Mouse (Mus musculus) embryonic facial prominence, embryonic 14.5 days (tissue): ENCODE data around the gene Sh3bp5. TPM values are rescaled to one million over a fixed set of nuclear protein-coding genes. Genes with fewer than 3 reads are reported as not detected.
A peak's percentile ranks its signal among the peaks of the same experiment; 100 is the strongest.

ENCODE experiments used
- ATAC-seq: fragments of 200-750 bp; cut with Nextera tagmentation; 2 replicates; pipeline ENCODE4 v1.8.0; 2017; ENCODE audit warnings: low read depth, moderate number of reproducible peaks, moderate TSS enrichment
- DNase-seq: peaks from one replicate; pipeline ENCODE4 v3.0.0-alpha.2; 2015; ENCODE audit warnings: low spot score
- H3K27ac ChIP-seq: fragments of 300-500 bp; sonication (generic); replicated peaks from 2 replicates; pipeline ENCODE4 v1.5.1; 2014; ENCODE audit warnings: low read depth, mild to moderate bottlenecking, low read length, moderate library complexity
- H3K27me3 ChIP-seq: fragments of 300-500 bp; sonication (generic); replicated peaks from 2 replicates; pipeline ENCODE4 v1.6.1; 2014; ENCODE audit warnings: low read length; ENCODE audit not compliant: control insufficient read depth, insufficient read depth
- H3K36me3 ChIP-seq: fragments of 300-500 bp; sonication (generic); 2 replicates; pipeline ENCODE4 v1.6.1; 2014; ENCODE audit warnings: low read length, mixed read lengths; ENCODE audit not compliant: control insufficient read depth, insufficient read depth
- H3K4me1 ChIP-seq: fragments of 300-500 bp; sonication (generic); 2 replicates; pipeline ENCODE4 v1.6.1; 2014; ENCODE audit warnings: antibody characterized with exemption, low read length; ENCODE audit not compliant: control insufficient read depth, insufficient read depth
- H3K4me2 ChIP-seq: fragments of 300-500 bp; sonication (generic); 2 replicates; pipeline ENCODE4 v1.6.1; 2014; ENCODE audit warnings: low read depth, mild to moderate bottlenecking, low read length, moderate library complexity, mixed read lengths
- H3K4me3 ChIP-seq: fragments of 300-500 bp; sonication (generic); 2 replicates; pipeline ENCODE4 v1.5.1; 2014; ENCODE audit warnings: low read depth, mild to moderate bottlenecking, low read length
- H3K9ac ChIP-seq: fragments of 300-500 bp; sonication (generic); 2 replicates; pipeline ENCODE4 v1.6.1; 2014; ENCODE audit warnings: low read depth, mild to moderate bottlenecking, low read length, moderate library complexity, mixed read lengths
- H3K9me3 ChIP-seq: fragments of 300-500 bp; sonication (generic); 2 replicates; pipeline ENCODE4 v1.6.1; 2016; ENCODE audit warnings: low read length; ENCODE audit not compliant: control insufficient read depth
- WGBS: fragments of 180-500 bp; shearing (Covaris S2); extraction: QIAGEN DNeasy Blood & Tissue Kit; methylation state at CpG from one replicate; pipeline ENCODE4 v1.1.7; 2014; 5-methylcytosine and 5-hydroxymethylcytosine counted together
- polyA plus RNA-seq: library from polyadenylated mRNA; unstranded; fragments of >200 nt; fragmentation: Nextera tagmentation; extraction: Ambion mirVana; gene quantifications from 2 replicates; pipeline ENCODE4 v1.2.1, GENCODE M21; 2014

Gene Sh3bp5
- polyA plus RNA-seq, 1 experiment from 2014 or later = 19.7 TPM

GRCm38 (mm10) chr14:31428211-31429003 is 7.5 kb downstream of the Sh3bp5 start:
- ATAC-seq (peak; percentile 53; the same call in 1 of the 2 replicates), DNase-seq (no peak)
- peaks cover 27% of the 10 kb centered on the region for H3K36me3 ChIP-seq
- peaks cover 15% of the 10 kb centered on the region for H3K4me1 ChIP-seq
- 0 out of 2 replicates have a peak overlapping the region, but pooled peaks have one; percentile 18 for H3K27ac ChIP-seq
- H3K27me3 ChIP-seq = no peaks in the 10 kb centered on the region
- 0 out of 2 replicates have a peak overlapping the region, but pooled peaks have one; percentile 6 for H3K9ac ChIP-seq
- peaks cover 7% of the 10 kb centered on the region; the same call in 1 of the 2 replicates for H3K9me3 ChIP-seq
- H3K4me2 ChIP-seq = no peak overlapping the region
- 61% methylated on average over 15 of the region's 15 CpGs for WGBS
- H3K4me3 ChIP-seq = no peak overlapping the region

GRCm38 (mm10) chr14:31422961-31423791 is 12.7 kb downstream of the Sh3bp5 start:
- WGBS = 73% methylated on average over 11 of the region's 11 CpGs
- DNase-seq (peak; percentile 85), ATAC-seq (peak; percentile 67; the same call in 1 of the 2 replicates)
- Histone ChIP-seq H3K4me1 (0 out of 2 replicates have a peak, but pooled peaks cover under 1% of the 10 kb centered on the region), H3K36me3 (peaks cover 26% of the 10 kb centered on the region), H3K4me2 (no peak overlapping the region), H3K4me3 (no peak overlapping the region), H3K9ac (no peak overlapping the region), H3K27me3 (no peaks in the 10 kb centered on the region), H3K9me3 (peaks cover 7% of the 10 kb centered on the region; the same call in 1 of the 2 replicates), H3K27ac (peak overlapping the region; percentile 50)

DNA sequence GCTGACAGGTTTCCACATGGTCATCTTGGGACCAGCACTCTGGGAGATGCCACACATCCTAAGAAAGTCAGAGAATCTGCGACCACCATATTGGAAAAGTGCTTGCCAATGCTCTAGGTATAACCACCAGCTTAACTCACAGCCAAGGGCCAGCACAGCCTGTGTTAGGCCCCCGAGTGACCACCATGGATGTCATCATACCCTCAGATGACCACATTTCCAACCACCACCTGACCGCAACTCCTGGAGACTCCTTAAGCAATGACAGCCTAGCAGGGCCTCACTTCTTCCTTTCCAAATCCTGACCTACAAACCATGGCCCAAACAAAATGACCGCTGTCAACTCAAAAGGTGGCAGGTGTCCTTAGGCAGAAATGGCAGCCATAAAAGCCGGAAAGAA is 13.5 kb downstream of the Sh3bp5 start:
- Histone ChIP-seq H3K36me3 (peaks cover 20% of the 10 kb centered on the region), H3K4me3 (no peak overlapping the region), H3K27ac (peak overlapping the region; percentile 50), H3K4me1 (no peaks in the 10 kb centered on the region), H3K9ac (no peak overlapping the region), H3K4me2 (no peak overlapping the region), H3K9me3 (peaks cover 7% of the 10 kb centered on the region; the same call in 1 of the 2 replicates), H3K27me3 (no peaks in the 10 kb centered on the region)
- DNase-seq = no peak
- ATAC-seq = no peak
- 89% methylated on average over 5 of the region's 5 CpGs for WGBS

- 85% methylated on average over 18 of the region's 18 CpGs for WGBS
- no peak overlapping the region for H3K4me2 ChIP-seq
- no peak overlapping the region for H3K27ac ChIP-seq
- H3K4me3 ChIP-seq = no peak overlapping the region
- peaks cover 13% of the 10 kb centered on the region for H3K36me3 ChIP-seq
- H3K9ac ChIP-seq = no peak overlapping the region
- ATAC-seq = no peak
- peaks cover 7% of the 10 kb centered on the region; the same call in 1 of the 2 replicates for H3K9me3 ChIP-seq
- H3K27me3 ChIP-seq = no peaks in the 10 kb centered on the region
- H3K4me1 ChIP-seq = no peaks in the 10 kb centered on the region
- DNase-seq = no peak
Measured at GRCm38 (mm10) chr14:31421509-31422295, 14.2 kb downstream of the Sh3bp5 start.

DNA sequence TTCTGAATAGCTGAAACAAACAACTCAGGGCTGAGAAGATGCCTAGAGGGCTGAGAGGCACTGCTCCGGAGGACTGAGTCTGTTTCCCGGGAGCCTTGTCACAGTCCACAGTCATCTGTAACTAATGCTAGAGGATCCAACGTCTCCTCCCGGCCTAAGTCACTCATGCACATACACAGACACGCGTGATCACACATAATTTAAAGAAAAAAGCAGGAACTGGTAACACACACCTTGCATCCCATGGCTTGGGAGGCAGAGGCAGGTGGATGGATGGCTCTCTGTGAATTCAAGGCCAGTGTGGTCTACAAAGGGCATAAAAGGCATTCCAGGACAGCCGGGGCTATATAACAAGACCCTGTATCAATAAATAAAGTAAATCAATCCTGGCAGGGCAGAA is 14.9 kb downstream of the Sh3bp5 start:
- Histone ChIP-seq H3K9ac (no peak overlapping the region), H3K27me3 (no peaks in the 10 kb centered on the region)

GRCm38 (mm10) chr14:31420562-31420961 is 15.3 kb downstream of the Sh3bp5 start:
- H3K27me3 ChIP-seq = no peaks in the 10 kb centered on the region
- no peaks in the 10 kb centered on the region for H3K4me1 ChIP-seq
- 88% methylated on average over 7 of the region's 7 CpGs for WGBS
- no peak overlapping the region for H3K4me2 ChIP-seq
- no peak for DNase-seq
- no peak overlapping the region for H3K4me3 ChIP-seq
- no peak overlapping the region for H3K9ac ChIP-seq
- H3K36me3 ChIP-seq = peaks cover 2% of the 10 kb centered on the region; the same call in 1 of the 2 replicates
- 0 out of 2 replicates have a peak, but pooled peaks cover 1% of the 10 kb centered on the region for H3K9me3 ChIP-seq
- ATAC-seq = no peak
- H3K27ac ChIP-seq = no peak overlapping the region

More for the DNA sequence above, 14.9 kb downstream of the Sh3bp5 start:
- ATAC-seq (no peak), DNase-seq (no peak)
- Histone ChIP-seq H3K4me3 (no peak overlapping the region), H3K27ac (no peak overlapping the region), H3K9me3 (peaks cover 5% of the 10 kb centered on the region; the same call in 1 of the 2 replicates), H3K36me3 (peaks cover 6% of the 10 kb centered on the region; the same call in 1 of the 2 replicates), H3K4me1 (no peaks in the 10 kb centered on the region), H3K4me2 (no peak overlapping the region)
- WGBS = 74% methylated on average over 7 of the region's 7 CpGs

DNA sequence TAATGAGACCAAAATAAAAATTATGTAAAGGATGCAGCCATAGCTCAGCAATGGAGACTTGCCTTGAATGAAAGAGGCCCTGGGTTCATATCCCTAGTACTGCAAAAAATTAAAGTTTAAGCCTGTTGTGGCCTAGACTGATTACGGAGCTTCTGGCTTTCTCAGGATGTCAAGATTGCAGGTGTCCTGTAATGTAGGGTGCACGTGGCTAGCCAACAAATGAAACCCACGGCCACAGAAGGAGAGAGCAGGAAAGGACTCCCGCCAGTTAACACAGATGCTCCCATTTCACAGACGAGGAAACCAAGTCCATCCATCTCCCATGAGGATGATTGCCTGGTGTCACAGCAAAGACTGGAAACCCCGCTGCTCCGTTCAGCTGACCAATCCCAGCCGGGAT is 15.7 kb downstream of the Sh3bp5 start:
- Histone ChIP-seq H3K27me3 (no peaks in the 10 kb centered on the region), H3K4me1 (peaks cover 2% of the 10 kb centered on the region; the same call in 1 of the 2 replicates), H3K4me2 (no peak overlapping the region), H3K36me3 (no peaks in the 10 kb centered on the region), H3K9me3 (no peaks in the 10 kb centered on the region), H3K4me3 (no peak overlapping the region), H3K9ac (no peak overlapping the region), H3K27ac (no peak overlapping the region)
- ATAC-seq (no peak), DNase-seq (no peak)
- 84% methylated on average over 8 of the region's 8 CpGs for WGBS

DNA sequence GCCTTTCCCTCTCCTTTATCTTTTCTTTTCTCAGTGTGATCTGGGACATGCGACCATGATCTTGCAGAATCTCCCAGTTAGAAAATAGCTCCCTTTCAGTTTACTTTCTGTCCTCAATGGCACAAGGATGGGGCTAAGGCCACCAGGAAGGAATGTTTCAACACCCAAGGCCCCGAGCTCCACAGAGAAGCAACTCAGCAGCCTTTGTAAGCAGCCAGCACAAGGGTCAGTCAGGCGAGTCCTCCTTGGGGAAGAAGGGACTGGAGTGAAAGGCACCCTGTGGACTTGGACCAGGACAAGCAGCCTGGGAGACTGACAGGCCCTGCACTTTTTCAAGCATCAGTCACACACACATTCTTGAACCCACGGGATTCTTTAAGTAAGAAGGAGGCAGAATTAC is 16.6 kb downstream of the Sh3bp5 start:
- ATAC-seq = no peak
- WGBS = 44% methylated on average over 4 of the region's 4 CpGs
- H3K4me1 ChIP-seq = peaks cover 6% of the 10 kb centered on the region; the same call in 1 of the 2 replicates

More for the DNA sequence above, 16.6 kb downstream of the Sh3bp5 start:
- no peak overlapping the region for H3K4me2 ChIP-seq
- H3K4me3 ChIP-seq = no peak overlapping the region
- no peaks in the 10 kb centered on the region for H3K36me3 ChIP-seq
- no peaks in the 10 kb centered on the region for H3K9me3 ChIP-seq
- H3K9ac ChIP-seq = no peak overlapping the region
- DNase-seq = no peak
- no peak overlapping the region for H3K27ac ChIP-seq
- no peaks in the 10 kb centered on the region for H3K27me3 ChIP-seq
